Mouse (Mus musculus) stomach, postnatal 0 days (tissue): ENCODE measurements around the gene Baiap2l2. TPM values are rescaled to one million over a fixed set of nuclear protein-coding genes. Genes with fewer than 3 reads are reported as not detected.

Experiments
- ATAC-seq: fragments of 200-750 bp; cut with Nextera tagmentation; 2 replicates; pipeline ENCODE4 v1.8.0; 2017; ENCODE audit not compliant: low FRiP score, low TSS enrichment
- DNase-seq: peaks from one replicate; pipeline ENCODE4 v3.0.0-alpha.2; 2016; ENCODE audit warnings: low spot score
- H3K27ac ChIP-seq: fragments of 300-500 bp; sonication (generic); replicated peaks from 2 replicates; pipeline ENCODE4 v1.5.1; 2014; ENCODE audit warnings: mild to moderate bottlenecking, control low read depth
- H3K27me3 ChIP-seq: fragments of 300-500 bp; sonication (generic); 2 replicates; pipeline ENCODE4 v1.6.1; 2014; ENCODE audit warnings: low read length; ENCODE audit not compliant: control insufficient read depth, insufficient read depth
- H3K36me3 ChIP-seq: fragments of 300-500 bp; sonication (generic); 2 replicates; pipeline ENCODE4 v1.6.1; 2014; ENCODE audit warnings: low read length, mixed read lengths; ENCODE audit not compliant: control insufficient read depth, insufficient read depth
- H3K4me1 ChIP-seq: fragments of 300-500 bp; sonication (generic); replicated peaks from 2 replicates; pipeline ENCODE4 v1.6.1; 2014; ENCODE audit warnings: antibody characterized with exemption; ENCODE audit not compliant: control insufficient read depth, insufficient read depth
- H3K4me2 ChIP-seq: fragments of 300-500 bp; sonication (generic); replicated peaks from 2 replicates; pipeline ENCODE4 v1.6.1; 2014; ENCODE audit warnings: low read depth, mild to moderate bottlenecking, control low read depth, moderate library complexity
- H3K4me3 ChIP-seq: fragments of 300-500 bp; sonication (generic); 2 replicates; pipeline ENCODE4 v1.5.1; 2014; ENCODE audit warnings: low read depth, low read length, control low read depth
- H3K9ac ChIP-seq: fragments of 300-500 bp; sonication (generic); 2 replicates; pipeline ENCODE4 v1.6.1; 2014; ENCODE audit warnings: mild to moderate bottlenecking, low read length, control low read depth, mixed read lengths
- H3K9me3 ChIP-seq: fragments of 300-500 bp; sonication (generic); 2 replicates; pipeline ENCODE4 v1.6.1; 2016; ENCODE audit warnings: low read length; ENCODE audit not compliant: control insufficient read depth
- CTCF ChIP-seq: IDR thresholded peaks from 2 replicates; pipeline ENCODE4 v1.5.1; 2016; ENCODE audit warnings: antibody characterized with exemption, low read depth, mild to moderate bottlenecking, moderate library complexity
- EP300 ChIP-seq: optimal IDR thresholded peaks from 2 replicates; pipeline ENCODE3; 2016; ENCODE audit warnings: antibody characterized with exemption
- WGBS: fragments of 180-500 bp; shearing (Covaris S2); extraction: QIAGEN DNeasy Blood & Tissue Kit; methylation state at CpG from one replicate; pipeline ENCODE4 v1.1.7; 2014; 5-methylcytosine and 5-hydroxymethylcytosine counted together
- polyA plus RNA-seq: library from polyadenylated mRNA; unstranded; fragments of >200 nt; fragmentation: Nextera tagmentation; extraction: Ambion mirVana; gene quantifications from 2 replicates; pipeline ENCODE4 v1.2.1, GENCODE M21; 2015

The Baiap2l2 gene
- polyA plus RNA-seq, 1 experiment from 2014 or later: 4.9 TPM

- Histone ChIP-seq H3K27me3 (no peaks in the 10 kb centered on the region), H3K36me3 (no peaks in the 10 kb centered on the region), H3K4me2 (no peak overlapping the region), H3K4me3 (no peak overlapping the region), H3K27ac (no peak overlapping the region), H3K4me1 (peaks cover 4% of the 10 kb centered on the region), H3K9me3 (no peaks in the 10 kb centered on the region), H3K9ac (no peak overlapping the region)
- DNase-seq (no peak), ATAC-seq (no peak)
- TF ChIP-seq CTCF (no peak), EP300 (no peak)
- 73% methylated on average over 10 of the region's 10 CpGs for WGBS
Measured at GRCm38 (mm10) chr15:79273020-79273419, 12.3 kb downstream of the Baiap2l2 start.

- peak; percentile 72 for DNase-seq
- no peak overlapping the region for H3K27ac ChIP-seq
Measured at GRCm38 (mm10) chr15:79271124-79271746, 14.1 kb downstream of the Baiap2l2 start.

GRCm38 (mm10) chr15:79270317-79271123 lies 14.8 kb downstream of the Baiap2l2 start:
- Histone ChIP-seq H3K9me3 (no peaks in the 10 kb centered on the region), H3K4me2 (peak overlapping the region; percentile 61), H3K27me3 (no peaks in the 10 kb centered on the region), H3K4me3 (peak overlapping the region; percentile 26), H3K27ac (peak overlapping the region; percentile 40; the same call in 1 of the 2 replicates), H3K9ac (peak overlapping the region; percentile 27), H3K36me3 (no peaks in the 10 kb centered on the region), H3K4me1 (peaks cover 4% of the 10 kb centered on the region)
- TF ChIP-seq CTCF (peak; percentile 16; the same call in 1 of the 2 replicates), EP300 (no peak)
- DNase-seq (peak; percentile 89), ATAC-seq (peak; percentile 71)
- WGBS: 3% methylated on average over 33 of the region's 33 CpGs

More at GRCm38 (mm10) chr15:79271124-79271746, 14.1 kb downstream of the Baiap2l2 start:
- H3K27me3 ChIP-seq: no peaks in the 10 kb centered on the region
- WGBS: 16% methylated on average over 17 of the region's 17 CpGs
- H3K9ac ChIP-seq: no peak overlapping the region
- H3K4me1 ChIP-seq: peaks cover 4% of the 10 kb centered on the region
- H3K9me3 ChIP-seq: no peaks in the 10 kb centered on the region
- peak overlapping the region; percentile 26; the same call in 1 of the 2 replicates for H3K4me3 ChIP-seq
- H3K4me2 ChIP-seq: peak overlapping the region; percentile 61
- no peaks in the 10 kb centered on the region for H3K36me3 ChIP-seq
- TF ChIP-seq CTCF (peak; percentile 83), EP300 (no peak)
- ATAC-seq: peak; percentile 48

- peaks cover 4% of the 10 kb centered on the region for H3K4me1 ChIP-seq
- 13% methylated on average over 1 of the region's 1 CpGs for WGBS
- H3K4me2 ChIP-seq: no peak overlapping the region
- H3K36me3 ChIP-seq: no peaks in the 10 kb centered on the region
- no peak overlapping the region for H3K9ac ChIP-seq
- no peak overlapping the region for H3K4me3 ChIP-seq
- no peaks in the 10 kb centered on the region for H3K27me3 ChIP-seq
- TF ChIP-seq CTCF: no peak
- TF ChIP-seq EP300: no peak
- DNase-seq (no peak), ATAC-seq (no peak)
- no peak overlapping the region for H3K27ac ChIP-seq
- H3K9me3 ChIP-seq: no peaks in the 10 kb centered on the region
Measured at GRCm38 (mm10) chr15:79268521-79268920, 16.8 kb downstream of the Baiap2l2 start.

- Histone ChIP-seq H3K4me1 (peaks cover 6% of the 10 kb centered on the region; the same call in 1 of the 2 replicates), H3K9me3 (no peaks in the 10 kb centered on the region), H3K36me3 (no peaks in the 10 kb centered on the region), H3K4me3 (no peak overlapping the region), H3K27ac (no peak overlapping the region), H3K27me3 (no peaks in the 10 kb centered on the region), H3K4me2 (no peak overlapping the region), H3K9ac (no peak overlapping the region)
- no peak for TF ChIP-seq EP300
- TF ChIP-seq CTCF: no peak
- DNase-seq (no peak), ATAC-seq (no peak)
- WGBS: 51% methylated on average over 4 of the region's 4 CpGs
Measured at GRCm38 (mm10) chr15:79265384-79265783, 20.0 kb downstream of the Baiap2l2 start.

- Histone ChIP-seq H3K9ac (no peak overlapping the region), H3K9me3 (no peaks in the 10 kb centered on the region), H3K4me1 (peaks cover 5% of the 10 kb centered on the region; the same call in 1 of the 2 replicates), H3K27me3 (no peaks in the 10 kb centered on the region), H3K27ac (no peak overlapping the region), H3K36me3 (no peaks in the 10 kb centered on the region), H3K4me2 (no peak overlapping the region), H3K4me3 (no peak overlapping the region)
- TF ChIP-seq EP300 (no peak), CTCF (no peak)
- ATAC-seq: no peak
- no peak for DNase-seq
- 93% methylated on average over 6 of the region's 6 CpGs for WGBS
Measured at GRCm38 (mm10) chr15:79263726-79264125, 21.6 kb downstream of the Baiap2l2 start.
